Mouse (Mus musculus) myocyte (in vitro differentiated cells): Measurements from ENCODE around the gene Krt80.

Experiments used
- E2F4 ChIP-seq: IDR thresholded peaks from one replicate; pipeline ENCODE4 v1.6.1; 2011; ENCODE audit warnings: mild to moderate bottlenecking, control low read depth, moderate library complexity; ENCODE audit not compliant: insufficient read depth
- MAX ChIP-seq: IDR thresholded peaks from one replicate; pipeline ENCODE4 v1.6.1; 2011; ENCODE audit warnings: low read depth, mild to moderate bottlenecking, control low read depth
- MYOD1 ChIP-seq, 3 experiments: IDR thresholded peaks; one replicate each; pipeline ENCODE4 v1.6.1; 2011; ENCODE audit warnings: control low read depth in 2 of 3, low read depth in 2 of 3, mild to moderate bottlenecking in 2 of 3, moderate library complexity in 1 of 3; ENCODE audit not compliant: insufficient read length in 2 of 3, control insufficient read depth in 1 of 3
- POLR2A ChIP-seq: IDR thresholded peaks from one replicate; pipeline ENCODE4 v1.6.1; 2011; ENCODE audit warnings: low read depth, mild to moderate bottlenecking, control low read depth, moderate library complexity; ENCODE audit not compliant: insufficient read length
- POLR2AphosphoS2 ChIP-seq: IDR thresholded peaks from one replicate; pipeline ENCODE4 v1.6.1; 2011; ENCODE audit warnings: low read depth, control low read depth; ENCODE audit not compliant: insufficient read length
- TCF12 ChIP-seq: IDR thresholded peaks from one replicate; pipeline ENCODE4 v1.6.1; 2011; ENCODE audit warnings: mild to moderate bottlenecking, control low read depth; ENCODE audit not compliant: poor library complexity, insufficient read depth, severe bottlenecking
- USF1 ChIP-seq: IDR thresholded peaks from one replicate; pipeline ENCODE4 v1.6.1; 2011; ENCODE audit warnings: low read depth, mild to moderate bottlenecking, control low read depth, moderate library complexity

DNA sequence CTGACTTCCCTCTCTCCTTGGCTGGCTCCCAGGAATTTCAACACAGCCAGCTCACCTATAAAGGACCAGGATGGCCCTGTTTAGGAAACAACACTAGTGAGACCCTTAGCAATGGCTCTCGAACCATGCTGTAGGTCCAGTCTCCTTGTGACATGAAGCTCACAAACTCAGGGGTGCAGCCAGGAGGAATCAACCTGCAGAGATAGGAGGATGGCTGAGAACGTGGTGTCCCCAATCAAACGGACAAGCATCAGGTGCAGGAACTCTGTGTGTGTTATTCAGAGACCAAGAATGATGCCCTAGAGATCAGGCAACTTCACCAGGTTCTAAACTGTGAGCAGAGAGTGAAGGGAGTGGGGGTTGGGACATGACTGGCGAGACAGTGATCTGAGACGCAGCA, 47.9 kb downstream of the Krt80 start:
- TF ChIP-seq MYOD1 (IDR thresholded peaks at IDR 0.05; ENCODE audit: control insufficient read depth in 1 of 3, insufficient read length in 2 of 3, low read depth in 2 of 3) (no peak), POLR2AphosphoS2 (no peak), POLR2A (no peak), MAX (no peak), TCF12 (no peak), E2F4 (no peak), USF1 (no peak)
